ENCODE assay signal across 8 mouse cellular contexts in genomic region chr5:33021622-33022021, GRCm38 (mm10). TPM values are rescaled to one million over a fixed set of nuclear protein-coding genes. Genes with fewer than 3 reads are reported as not detected.
DNase-seq lines count a peak whose midpoint lies in the region; ATAC-seq lines count a peak whose summit lies in the region.

No protein-coding gene starts in this region.

- no peak for ATAC-seq in heart, embryonic 11.5 days (replicated peaks; ENCODE audit: insufficient number of reproducible peaks, low FRiP score, low TSS enrichment)
- no peak for ATAC-seq in intestine, embryonic 15.5 days

- H3K9ac ChIP-seq in heart, embryonic 11.5 days (ENCODE audit: low read depth, low read length) = no peak overlapping the region
- no peak overlapping the region for H3K9ac ChIP-seq in intestine, embryonic 15.5 days

- no peaks in the 10 kb centered on the region for H3K9me3 ChIP-seq in heart, embryonic 11.5 days (replicated peaks; ENCODE audit: control insufficient read depth, low read length)
- no peaks in the 10 kb centered on the region for H3K9me3 ChIP-seq in intestine, embryonic 15.5 days

- WGBS in heart, embryonic 11.5 days (ENCODE audit: insufficient replicate concordance) = 88% methylated on average over 2 of the region's 2 CpGs
- WGBS in intestine, embryonic 15.5 days = 78% methylated on average over 2 of the region's 2 CpGs

- peaks cover 10% of the 10 kb centered on the region for H3K36me3 ChIP-seq in heart, embryonic 11.5 days (ENCODE audit: control insufficient read depth, insufficient read depth, low read length)
- 0 out of 2 replicates have a peak, but pooled peaks cover 3% of the 10 kb centered on the region for H3K36me3 ChIP-seq in intestine, embryonic 15.5 days

- H3K27me3 ChIP-seq in heart, embryonic 11.5 days (ENCODE audit: control insufficient read depth, insufficient read depth, low read length) = no peaks in the 10 kb centered on the region
- H3K27me3 ChIP-seq in intestine, embryonic 15.5 days (replicated peaks) = no peaks in the 10 kb centered on the region

- no peak overlapping the region for H3K27ac ChIP-seq in heart, embryonic 11.5 days (ENCODE audit: low read depth, low read length)
- H3K27ac ChIP-seq in intestine, embryonic 15.5 days = no peak overlapping the region

- peaks cover 35% of the 10 kb centered on the region for H3K4me1 ChIP-seq in heart, embryonic 11.5 days (ENCODE audit: control insufficient read depth, insufficient read depth, low read length)
- H3K4me1 ChIP-seq in intestine, embryonic 15.5 days (replicated peaks) = peaks cover 20% of the 10 kb centered on the region; the same call in 1 of the 2 replicates

- 0 out of 2 replicates have a peak overlapping the region, but pooled peaks have one; percentile 20 for H3K4me2 ChIP-seq in heart, embryonic 11.5 days
- H3K4me2 ChIP-seq in intestine, embryonic 15.5 days (replicated peaks) = no peak overlapping the region

- H3K4me3 ChIP-seq in heart, embryonic 11.5 days (ENCODE audit: low read depth, low read length) = no peak overlapping the region
- no peak overlapping the region for H3K4me3 ChIP-seq in intestine, embryonic 15.5 days (replicated peaks)

- DNase-seq in heart, adult 8-10 months (ENCODE audit: low spot score) = no peak
- DNase-seq in 416B (ENCODE audit: low read depth) = peak; percentile 52
- peak; percentile 35 for DNase-seq in T-cell, adult 2 months (ENCODE audit: low spot score)
- DNase-seq in lung, postnatal 14 days = peak; percentile 17
- no peak for DNase-seq in ovary, adult 18-20 months (ENCODE audit: low spot score)
- no peak for DNase-seq in layer of hippocampus, postnatal 14 days (ENCODE audit: low spot score in 2 of 2)

RNA-seq across cellular contexts. Expression of gene Ywhah, which starts 3.0 kb away (rescaled TPM):
- 449 and 491 TPM in 2 replicates for polyA plus RNA-seq in heart, embryonic 11.5 days (2014; fragmentation: Nextera tagmentation; extraction: Ambion mirVana)
- total RNA-seq in heart, adult 8-10 months (2022) = 10 to 100 TPM; 73.8 to 88.7 (median 82.1) TPM
- 1,000 to 10,000 TPM; 1,367 to 1,478 TPM for total RNA-seq in layer of hippocampus, postnatal 14 days (2021)
- polyA plus RNA-seq in intestine, embryonic 15.5 days (2015; fragmentation: Nextera tagmentation; extraction: Ambion mirVana) = 440 and 463 TPM in 2 replicates

Comparison
In these comparisons a context has a peak if more than half of its experiments do, and no peak if none do; other contexts are left out.
1. DNase-seq: peak in 416B (single experiment), T-cell, adult 2 months (single experiment) and lung, postnatal 14 days (single experiment); none in heart, adult 8-10 months (single experiment), ovary, adult 18-20 months (single experiment) and layer of hippocampus, postnatal 14 days (0 of 2).
2. RNA of gene Ywhah, which starts 3.0 kb away (total RNA-seq): 1,367 to 1,478 TPM in layer of hippocampus, postnatal 14 days; 73.8 to 88.7 TPM in heart, adult 8-10 months; every median in the first group is over 10 times any median in the second.